Mouse (Mus musculus): ENCODE data around the gene Pnkd.

DNA sequence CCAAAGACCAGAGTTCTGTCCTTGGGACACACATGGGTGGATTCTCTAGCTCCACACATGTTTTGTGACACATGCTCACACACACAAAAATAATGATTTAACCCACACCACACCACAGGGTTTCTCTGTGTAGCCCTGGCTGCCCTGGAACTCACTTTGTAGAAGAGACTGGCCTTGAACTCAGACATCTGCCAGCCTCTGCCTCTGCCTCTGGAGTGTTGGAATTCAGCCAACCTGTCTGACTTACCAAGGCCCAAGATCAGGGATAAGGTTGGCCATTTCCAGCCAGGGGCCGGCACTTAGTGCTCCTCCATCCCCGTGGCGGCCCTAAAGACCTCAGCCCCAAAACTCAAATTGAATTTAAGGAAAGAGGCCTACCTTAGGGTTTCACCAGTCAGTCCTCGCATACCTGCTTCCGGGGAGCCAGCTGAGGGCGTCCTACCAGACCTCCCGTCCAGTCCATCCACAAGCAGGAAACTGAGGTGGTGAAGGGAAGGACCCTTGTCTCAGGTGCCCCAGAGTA lies 103.7 kb downstream of the Pnkd start:
- no peak for TF ChIP-seq POLR2A (IDR thresholded peaks at IDR 0.05; ENCODE audit: borderline replicate concordance, low read depth, low read length)
- no peak for TF ChIP-seq CTCF (IDR thresholded peaks at IDR 0.05; ENCODE audit: low read depth, low read length)

Data from bone marrow macrophage, adult 2 months (primary cell).